Mouse (Mus musculus) retina, adult 2 months (tissue): ENCODE measurements around the gene Pdcd1lg2.
"Not testable (repeated sequence)": the region's sequence is repeated elsewhere in the genome, so short reads cannot be mapped to it uniquely, and the experiment has no call there.

Experiments used
- DNase-seq: peaks from one replicate; pipeline ENCODE4 v3.0.0-alpha.2; 2012; ENCODE audit warnings: low read depth, low spot score

Gene Pdcd1lg2

GRCm38 (mm10) chr19:29383368-29383767 lies 27.4 kb upstream of the Pdcd1lg2 start:
- DNase-seq, result no peak

GRCm38 (mm10) chr19:29384412-29384811 lies 26.3 kb upstream of the Pdcd1lg2 start:
- DNase-seq, result no peak

- no peak for DNase-seq
Observed at GRCm38 (mm10) chr19:29384994-29385393, 25.7 kb upstream of the Pdcd1lg2 start.

- no peak for DNase-seq
Observed at GRCm38 (mm10) chr19:29385822-29386221, 24.9 kb upstream of the Pdcd1lg2 start.

- no peak for DNase-seq
Observed at GRCm38 (mm10) chr19:29388818-29389217, 21.9 kb upstream of the Pdcd1lg2 start.

- no peak for DNase-seq
Observed at GRCm38 (mm10) chr19:29390483-29390882, 20.2 kb upstream of the Pdcd1lg2 start.

- DNase-seq, result no peak
Observed at GRCm38 (mm10) chr19:29391279-29391678, 19.4 kb upstream of the Pdcd1lg2 start.

- no peak for DNase-seq
Observed at GRCm38 (mm10) chr19:29393333-29393732, 17.4 kb upstream of the Pdcd1lg2 start.

- DNase-seq, result no peak
Observed at GRCm38 (mm10) chr19:29394721-29395120, 16.0 kb upstream of the Pdcd1lg2 start.

GRCm38 (mm10) chr19:29396353-29396752 lies 14.4 kb upstream of the Pdcd1lg2 start:
- DNase-seq, result no peak

- DNase-seq, result no peak
Observed at GRCm38 (mm10) chr19:29399786-29400185, 10.9 kb upstream of the Pdcd1lg2 start.

GRCm38 (mm10) chr19:29400466-29400865 lies 10.3 kb upstream of the Pdcd1lg2 start:
- no peak for DNase-seq

GRCm38 (mm10) chr19:29402621-29403020 lies 8.1 kb upstream of the Pdcd1lg2 start:
- DNase-seq, result no peak

GRCm38 (mm10) chr19:29403251-29403650 lies 7.5 kb upstream of the Pdcd1lg2 start:
- no peak for DNase-seq

- DNase-seq, result no peak
Observed at GRCm38 (mm10) chr19:29405388-29405787, 5.3 kb upstream of the Pdcd1lg2 start.

- no peak for DNase-seq
Observed at GRCm38 (mm10) chr19:29406042-29407017, 4.4 kb upstream of the Pdcd1lg2 start.

GRCm38 (mm10) chr19:29412476-29413420 lies 2.0 kb downstream of the Pdcd1lg2 start:
- DNase-seq, result no peak

GRCm38 (mm10) chr19:29414513-29414912 lies 3.8 kb downstream of the Pdcd1lg2 start:
- DNase-seq, result no peak

GRCm38 (mm10) chr19:29414917-29415316 lies 4.2 kb downstream of the Pdcd1lg2 start:
- DNase-seq, result not testable (repeated sequence)

GRCm38 (mm10) chr19:29416393-29416902 lies 5.7 kb downstream of the Pdcd1lg2 start:
- DNase-seq, result no peak

- no peak for DNase-seq
Observed at GRCm38 (mm10) chr19:29417188-29417587, 6.5 kb downstream of the Pdcd1lg2 start.

GRCm38 (mm10) chr19:29417894-29418293 lies 7.2 kb downstream of the Pdcd1lg2 start:
- no peak for DNase-seq
